Comparison of ENCODE assay signal across 28 mouse cellular contexts in the genomic region with DNA sequence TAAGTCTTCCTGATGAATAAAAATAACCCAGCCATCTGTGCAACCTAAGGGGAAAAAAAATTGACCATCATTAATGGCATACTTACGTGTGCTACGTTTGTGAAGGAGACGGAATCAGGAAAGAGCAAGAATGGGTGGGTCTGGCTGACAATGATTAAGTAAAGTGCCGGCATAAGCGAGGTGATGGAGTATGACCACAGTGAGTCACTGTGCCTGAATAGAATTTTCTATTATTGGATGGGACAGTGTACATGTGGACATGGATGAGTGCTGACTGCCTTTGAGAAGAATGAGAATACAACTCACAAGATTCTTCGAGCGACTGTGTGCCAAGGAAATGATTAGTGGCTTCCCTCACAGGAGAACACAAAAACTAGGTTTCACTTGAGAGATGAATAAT.
"Had no signal": no experiment of that assay in that cellular context is flagged by ENCODE, and none has a peak within 500 bp of the region (broad histone marks: within the 10 kb centered on the region; RNA-seq: fewer than 3 reads in every experiment).

No protein-coding gene starts in this region.

- H3K9me3 ChIP-seq: embryonic facial prominence, embryonic 10.5 days; embryonic facial prominence, embryonic 12.5 days; embryonic facial prominence, embryonic 13.5 days; embryonic facial prominence, embryonic 15.5 days; forebrain, embryonic 10.5 days; forebrain, embryonic 12.5 days; forebrain, embryonic 13.5 days; forebrain, embryonic 15.5 days had no signal

- ATAC-seq: forebrain, embryonic 13.5 days; forebrain, embryonic 14.5 days; forebrain, embryonic 15.5 days; forebrain, embryonic 16.5 days; forebrain, postnatal 0 days had no signal

- DNase-seq: cerebellum, adult 8-10 months; cerebellum, adult 9-10 months; cerebellum, adult 9-11 months; cerebellum, postnatal 10 days; cerebellum, postnatal 14 days; cerebellum, postnatal 25 days; cerebellum, postnatal 36 days; embryo, embryonic 11 days; forebrain, postnatal 0 days; gastrocnemius, adult 2 months; gastrocnemius, postnatal 10 days; gastrocnemius, postnatal 14 days; gastrocnemius, postnatal 25 days; gastrocnemius, postnatal 36 days; heart, adult 11 months; heart, adult 18-20 months; heart, adult 2 months had no signal

- H3K4me2 ChIP-seq: embryonic facial prominence, embryonic 12.5 days; embryonic facial prominence, embryonic 13.5 days; embryonic facial prominence, embryonic 15.5 days; forebrain, embryonic 12.5 days; forebrain, embryonic 13.5 days; forebrain, embryonic 15.5 days had no signal

- H3K4me3 ChIP-seq: embryonic facial prominence, embryonic 10.5 days; embryonic facial prominence, embryonic 12.5 days; embryonic facial prominence, embryonic 13.5 days; embryonic facial prominence, embryonic 15.5 days; erythroblast, embryonic 14.5 days; forebrain, embryonic 10.5 days; forebrain, embryonic 12.5 days; forebrain, embryonic 13.5 days; forebrain, embryonic 15.5 days; gastrocnemius, adult 2 months; heart, adult 2 months had no signal

- H3K27ac ChIP-seq: embryonic facial prominence, embryonic 10.5 days; embryonic facial prominence, embryonic 12.5 days; embryonic facial prominence, embryonic 13.5 days; embryonic facial prominence, embryonic 15.5 days; forebrain, embryonic 10.5 days; forebrain, embryonic 12.5 days; forebrain, embryonic 13.5 days; forebrain, embryonic 15.5 days; gastrocnemius, adult 2 months; heart, adult 2 months had no signal

- H3K36me3 ChIP-seq: embryonic facial prominence, embryonic 10.5 days; embryonic facial prominence, embryonic 12.5 days; embryonic facial prominence, embryonic 13.5 days; embryonic facial prominence, embryonic 15.5 days; forebrain, embryonic 10.5 days; forebrain, embryonic 12.5 days; forebrain, embryonic 15.5 days had no signal

- H3K4me1 ChIP-seq: embryonic facial prominence, embryonic 10.5 days; embryonic facial prominence, embryonic 12.5 days; embryonic facial prominence, embryonic 13.5 days; embryonic facial prominence, embryonic 15.5 days; forebrain, embryonic 10.5 days; forebrain, embryonic 12.5 days; forebrain, embryonic 13.5 days; forebrain, embryonic 15.5 days had no signal

- H3K9ac ChIP-seq: embryonic facial prominence, embryonic 12.5 days; embryonic facial prominence, embryonic 13.5 days; embryonic facial prominence, embryonic 15.5 days; forebrain, embryonic 12.5 days; forebrain, embryonic 13.5 days; forebrain, embryonic 15.5 days; forebrain, postnatal 0 days had no signal

- H3K27me3 ChIP-seq: embryonic facial prominence, embryonic 12.5 days; embryonic facial prominence, embryonic 13.5 days; embryonic facial prominence, embryonic 15.5 days; forebrain, embryonic 12.5 days; forebrain, embryonic 13.5 days; forebrain, embryonic 15.5 days had no signal
